Mouse (Mus musculus) large intestine, adult 2 months (tissue): ENCODE measurements around the gene Lyst. TPM values are rescaled to one million over a fixed set of nuclear protein-coding genes. Genes with fewer than 3 reads are reported as not detected.

Source experiments
- DNase-seq: peaks from one replicate; pipeline ENCODE4 v3.0.0-alpha.2; 2012; ENCODE audit warnings: low read depth, low spot score
- WGBS: fragments of 180-500 bp; shearing (Covaris S2); methylation state at CpG from one replicate; pipeline ENCODE4 v1.1.7; 2018; 5-methylcytosine and 5-hydroxymethylcytosine counted together
- polyA plus RNA-seq: library from polyadenylated mRNA; depleted of rRNA; stranded (reverse); fragments of >200 nt; gene quantifications from 2 replicates; pipeline ENCODE4 v1.2.3, GENCODE M21; 2012

Lyst gene
- polyA plus RNA-seq, 1 experiment, result 1.0 TPM

DNA sequence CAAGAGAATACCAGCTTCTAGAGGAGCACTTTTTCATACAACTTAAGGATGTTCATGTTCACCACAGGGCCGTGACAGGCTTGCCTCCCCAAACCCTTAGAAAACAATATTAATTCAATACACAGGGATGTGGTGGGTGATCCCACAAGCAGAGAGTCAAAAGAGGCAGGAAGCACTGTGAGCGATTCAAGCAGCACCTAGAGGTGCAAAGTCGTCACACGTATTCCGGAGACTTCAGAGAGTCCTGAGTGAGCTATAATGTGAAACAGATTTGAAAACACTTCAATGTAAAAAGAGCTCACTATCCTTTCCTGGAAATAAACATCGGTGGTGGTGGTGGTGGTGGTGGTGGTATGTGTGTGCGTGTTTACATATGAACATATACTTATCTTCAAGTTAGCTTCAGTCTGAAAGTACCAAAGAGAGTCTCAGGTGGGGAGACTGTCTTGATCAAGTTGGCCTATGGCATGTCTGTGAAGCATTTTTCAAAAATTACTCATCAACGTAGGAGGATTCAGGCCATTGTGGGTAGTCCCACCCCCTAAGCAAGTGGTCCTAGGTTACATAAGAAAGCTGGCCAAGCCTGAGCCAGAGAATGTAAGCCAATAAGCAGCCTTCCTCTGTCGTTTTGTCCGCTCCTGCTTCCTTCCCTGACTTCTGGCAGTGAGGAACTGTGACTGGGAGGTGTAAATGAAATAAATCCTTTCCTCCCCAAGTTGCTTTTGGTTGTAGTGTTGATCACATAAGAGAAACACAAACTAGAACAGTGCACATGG is 17.9 kb upstream of the Lyst start:
- WGBS, result 82% methylated on average over 10 of the region's 10 CpGs
- DNase-seq, result no peak

DNA sequence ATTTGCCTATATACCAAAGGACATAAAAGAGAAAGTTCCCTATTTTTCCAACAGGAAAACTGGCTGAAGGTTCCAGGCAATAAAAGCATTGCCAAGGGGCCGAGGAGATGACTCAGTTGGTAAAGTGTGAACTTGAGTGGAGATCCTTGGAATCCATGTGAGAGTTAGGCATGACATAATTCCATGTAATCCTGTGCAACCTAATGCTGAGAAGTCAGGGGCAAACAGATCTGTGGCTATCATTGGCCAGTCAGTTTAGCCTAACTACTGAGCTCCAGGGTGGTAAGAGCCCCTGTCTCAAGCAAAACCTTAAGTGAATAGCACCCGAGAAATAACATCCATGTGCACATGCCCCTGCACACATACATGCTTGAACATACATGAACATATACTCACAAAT is 17.3 kb upstream of the Lyst start:
- no peak for DNase-seq
- WGBS, result 59% methylated on average over 2 of the region's 2 CpGs

DNA sequence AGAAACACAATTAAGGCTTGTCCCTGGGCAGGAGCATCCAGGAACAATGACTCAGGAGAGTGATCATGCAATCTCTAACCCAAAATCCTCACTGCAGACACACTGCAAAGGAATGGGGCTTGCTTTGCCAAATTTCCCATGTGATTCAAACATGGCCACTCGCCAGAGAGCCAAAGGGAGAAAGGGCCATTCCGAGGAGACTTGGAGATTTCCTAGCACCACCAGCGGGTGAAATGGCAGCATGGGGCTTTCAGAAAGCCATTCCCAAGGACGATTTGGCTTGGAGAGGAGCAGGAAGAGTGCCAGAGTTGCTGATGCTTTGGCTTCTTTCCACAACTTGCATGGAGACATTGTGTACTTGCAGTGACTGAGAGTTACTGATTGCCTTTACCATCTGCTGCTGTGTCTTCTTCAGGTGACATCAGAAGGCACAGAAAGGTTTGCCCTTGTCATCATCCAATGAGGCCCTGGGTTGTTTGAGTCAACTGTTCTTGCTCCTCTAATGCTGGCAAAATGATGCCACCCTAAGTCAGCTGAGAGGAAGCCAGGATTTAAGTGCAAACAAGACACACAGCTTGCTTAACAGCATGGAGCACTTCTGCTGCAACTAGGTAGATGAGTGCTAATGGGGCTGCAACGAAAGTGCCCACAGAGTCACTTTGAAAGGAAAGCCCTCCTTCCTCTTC is 16.5 kb upstream of the Lyst start:
- 33% methylated on average over 5 of the region's 5 CpGs for WGBS
- no peak for DNase-seq

DNA sequence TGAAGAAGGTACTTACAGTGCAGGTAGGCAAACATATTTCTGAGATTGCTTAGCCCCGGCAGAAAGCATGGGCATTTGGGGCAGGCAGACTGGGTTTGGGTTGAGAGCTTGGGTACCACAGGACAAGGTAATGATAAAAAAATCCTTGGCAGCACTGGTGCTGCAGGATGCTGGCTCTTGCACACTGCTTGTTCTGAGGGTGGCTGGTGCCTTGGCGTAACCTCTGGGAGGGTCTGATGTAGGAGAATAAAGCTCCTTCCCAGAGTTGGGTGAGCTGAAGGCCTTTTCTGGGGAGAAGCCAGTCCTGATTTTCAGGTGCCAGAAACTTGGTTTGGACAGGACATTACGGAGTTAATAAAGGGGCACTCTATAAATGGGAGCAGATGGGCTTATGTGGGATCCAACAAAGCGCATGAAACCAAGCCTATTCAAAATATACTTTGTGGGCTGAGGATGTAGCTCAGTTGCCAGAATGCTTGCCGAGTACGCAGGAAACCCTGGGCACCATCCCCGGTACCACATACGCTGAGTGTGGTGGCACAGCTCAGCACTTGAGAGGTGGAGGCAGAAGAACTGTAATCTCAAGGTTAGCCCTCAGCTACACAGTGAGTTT is 15.8 kb upstream of the Lyst start:
- no peak for DNase-seq
- 87% methylated on average over 8 of the region's 8 CpGs for WGBS

DNA sequence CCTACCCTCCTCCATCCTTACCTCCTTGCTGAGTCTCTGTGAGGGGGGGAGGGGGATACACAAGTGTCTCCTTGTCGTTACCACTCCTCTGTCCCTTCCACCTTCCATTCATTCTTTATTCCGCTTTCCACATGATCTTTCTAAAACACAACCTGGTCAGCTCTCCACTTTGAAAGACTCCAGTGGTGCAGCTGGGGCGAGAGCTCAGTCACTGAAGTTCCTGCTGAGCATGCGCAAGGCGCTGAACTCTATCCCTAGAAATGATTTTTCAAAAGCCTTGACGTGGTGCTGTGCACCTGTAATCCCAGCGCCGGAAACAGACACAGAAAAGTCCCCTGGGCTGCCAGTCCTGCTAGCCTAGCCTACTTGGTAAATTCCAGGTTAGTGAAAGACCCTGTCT is 15.1 kb upstream of the Lyst start:
- WGBS, result 60% methylated on average over 8 of the region's 8 CpGs
- no peak for DNase-seq

DNA sequence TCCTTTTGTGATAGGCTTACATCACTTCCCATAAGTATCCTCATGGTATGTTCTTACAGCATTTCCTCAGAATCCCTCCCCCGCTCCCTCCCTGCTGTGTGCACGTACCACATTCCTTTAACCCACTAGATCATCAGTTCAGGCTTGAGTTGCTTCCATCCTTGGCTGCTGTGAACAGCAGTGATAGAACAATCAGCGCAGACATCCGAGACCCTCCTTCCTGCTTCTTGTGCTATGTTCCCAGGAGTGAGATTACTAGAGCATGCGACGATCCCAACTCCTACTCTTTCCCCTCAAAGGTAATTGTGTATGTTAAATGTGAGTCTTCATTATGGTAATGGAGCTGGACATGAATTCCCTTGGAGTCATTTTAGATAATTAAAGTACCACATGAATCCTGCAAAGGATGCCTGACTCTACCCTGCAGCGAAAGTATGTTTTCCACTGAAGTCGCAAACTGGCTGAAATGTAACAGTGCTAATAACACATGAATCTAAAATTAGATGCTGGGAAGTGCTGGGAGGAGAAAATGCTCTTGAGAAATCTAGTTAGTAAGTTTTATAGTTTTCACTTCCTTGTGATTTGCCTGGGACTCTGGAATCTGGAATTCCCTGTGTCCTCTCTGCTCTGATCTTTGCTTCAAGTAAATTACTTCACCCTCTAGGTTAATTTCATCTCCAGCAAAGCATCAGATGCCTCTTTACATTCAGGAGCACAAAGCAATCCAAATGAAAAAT is 13.6 kb upstream of the Lyst start:
- WGBS, result 66% methylated on average over 8 of the region's 8 CpGs
- DNase-seq, result no peak

DNA sequence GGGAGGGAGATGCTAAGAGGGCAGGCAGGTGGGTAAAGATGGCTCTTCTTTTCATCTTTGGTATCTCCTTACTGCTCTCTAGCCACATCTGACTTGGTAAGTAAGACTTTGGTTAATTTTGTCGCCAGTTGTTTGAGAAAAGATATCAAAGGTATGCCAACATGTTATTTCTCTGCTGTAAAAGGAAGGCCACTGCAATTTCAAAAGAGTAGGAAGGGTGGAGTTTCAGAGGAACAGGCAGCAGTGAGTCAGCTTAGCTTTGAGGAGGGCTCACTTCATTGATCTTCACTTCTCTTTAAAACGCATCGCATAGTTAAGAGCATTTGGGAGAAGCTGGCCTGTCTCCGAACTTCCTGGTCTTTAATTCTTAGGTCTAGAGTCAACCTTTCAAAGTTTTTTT is 8.2 kb upstream of the Lyst start:
- WGBS, result 67% methylated on average over 4 of the region's 4 CpGs
- no peak for DNase-seq

DNA sequence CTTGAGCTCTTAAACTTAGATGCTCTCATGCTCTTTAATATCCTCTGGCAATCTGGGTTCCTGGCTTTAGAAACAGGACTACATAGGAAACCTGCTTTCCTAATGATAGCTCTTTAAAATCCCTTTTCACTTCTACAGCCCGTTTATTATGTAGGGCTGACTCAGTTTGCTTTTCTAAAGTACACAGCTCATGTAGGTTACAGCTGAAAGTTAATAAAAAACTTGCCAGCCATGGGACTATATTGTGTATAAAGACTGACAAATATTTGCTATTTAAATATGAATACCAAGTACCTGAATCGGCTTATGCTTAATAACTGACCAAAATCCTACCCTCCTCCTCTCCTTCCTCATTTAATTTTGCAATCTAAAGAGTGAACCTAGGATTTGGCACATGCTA is 6.7 kb upstream of the Lyst start:
- DNase-seq, result no peak
- 14% methylated on average over 2 of the region's 2 CpGs for WGBS

DNA sequence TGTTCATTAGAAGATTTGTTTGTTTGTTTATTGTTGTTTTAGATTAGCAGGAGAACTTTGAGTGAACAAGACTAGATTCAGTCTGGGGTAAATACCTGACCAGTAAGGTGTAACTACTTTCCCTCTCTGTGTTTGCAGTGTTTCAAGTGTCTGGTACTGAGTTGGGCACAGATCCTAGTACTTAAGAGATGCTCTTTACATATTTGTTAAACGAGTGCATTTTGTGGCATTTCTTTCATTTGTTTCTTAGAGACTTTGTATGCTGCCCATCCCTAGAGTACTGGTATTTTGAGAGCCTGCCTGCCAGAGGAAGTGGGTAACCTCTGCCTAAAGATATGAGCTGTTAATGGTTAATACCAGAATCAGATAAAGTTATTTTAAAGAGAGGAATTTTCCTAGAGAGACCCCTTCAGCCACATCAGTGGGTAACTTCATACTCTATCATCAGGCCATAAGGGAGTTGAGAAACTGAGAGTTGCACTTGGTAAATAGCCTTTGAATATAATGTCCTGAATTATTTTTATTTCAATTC is 2.5 kb upstream of the Lyst start:
- 47% methylated on average over 1 of the region's 1 CpGs for WGBS
- no peak for DNase-seq

DNA sequence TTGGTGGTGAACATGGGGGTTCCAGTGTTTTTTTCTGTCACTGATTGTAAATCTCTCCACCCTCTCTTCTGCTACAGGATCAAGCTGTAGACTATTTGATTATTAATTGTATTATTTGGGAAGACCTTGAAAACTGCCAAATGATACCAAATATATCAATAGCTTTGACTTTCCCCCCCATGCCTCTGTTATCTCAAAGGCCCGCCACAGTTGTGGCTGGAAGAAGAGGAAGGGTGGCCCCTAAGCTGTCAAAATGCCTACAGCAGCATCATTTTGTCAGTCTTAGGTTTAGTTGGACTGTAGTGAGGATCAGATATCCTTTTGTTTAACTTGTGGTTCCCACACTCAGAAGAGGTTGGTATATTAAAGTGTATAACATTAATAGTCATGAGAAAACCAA is 1.7 kb upstream of the Lyst start:
- 93% methylated on average over 1 of the region's 1 CpGs for WGBS
- DNase-seq, result no peak

DNA sequence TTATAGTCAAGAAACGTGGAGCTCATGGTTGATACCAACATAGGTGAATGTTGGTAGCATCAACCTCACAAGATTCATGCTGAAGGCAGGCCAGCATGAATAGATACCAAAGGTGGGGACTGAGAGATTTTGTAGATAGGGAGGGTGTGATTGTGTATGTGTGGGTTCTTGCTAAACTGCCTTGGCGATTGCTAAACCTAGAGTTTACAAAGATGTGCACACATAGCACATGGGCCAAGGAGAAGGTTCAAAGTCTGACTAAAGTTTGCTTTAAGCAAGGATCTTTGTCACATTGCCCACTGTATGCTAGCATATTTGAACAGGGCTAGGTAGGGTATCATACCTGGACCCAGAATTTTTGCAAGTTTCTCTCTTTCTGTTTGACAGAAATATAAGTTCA is 1.2 kb upstream of the Lyst start:
- 65% methylated on average over 2 of the region's 2 CpGs for WGBS
- no peak for DNase-seq

DNA sequence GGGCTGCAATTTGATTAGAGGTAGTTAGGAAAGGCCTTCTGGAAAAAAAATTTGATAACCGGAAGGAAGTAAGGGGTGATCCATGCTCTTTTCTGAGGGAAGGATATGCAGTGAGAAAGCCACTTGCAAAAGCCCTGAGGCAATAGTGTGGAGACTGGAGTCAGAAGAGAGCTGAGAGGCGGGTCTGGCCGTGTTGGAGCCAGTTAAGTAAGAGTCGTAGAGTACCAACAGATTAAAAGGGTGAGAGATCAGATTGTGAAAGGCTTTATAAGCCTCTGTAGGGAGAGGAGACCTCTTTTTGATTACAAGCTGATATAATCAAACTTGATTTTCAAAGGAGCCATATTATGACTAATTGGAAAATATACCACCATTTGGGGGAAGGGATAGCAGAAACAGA is 1.7 kb downstream of the Lyst start:
- DNase-seq, result no peak
- WGBS, result 75% methylated on average over 4 of the region's 4 CpGs

DNA sequence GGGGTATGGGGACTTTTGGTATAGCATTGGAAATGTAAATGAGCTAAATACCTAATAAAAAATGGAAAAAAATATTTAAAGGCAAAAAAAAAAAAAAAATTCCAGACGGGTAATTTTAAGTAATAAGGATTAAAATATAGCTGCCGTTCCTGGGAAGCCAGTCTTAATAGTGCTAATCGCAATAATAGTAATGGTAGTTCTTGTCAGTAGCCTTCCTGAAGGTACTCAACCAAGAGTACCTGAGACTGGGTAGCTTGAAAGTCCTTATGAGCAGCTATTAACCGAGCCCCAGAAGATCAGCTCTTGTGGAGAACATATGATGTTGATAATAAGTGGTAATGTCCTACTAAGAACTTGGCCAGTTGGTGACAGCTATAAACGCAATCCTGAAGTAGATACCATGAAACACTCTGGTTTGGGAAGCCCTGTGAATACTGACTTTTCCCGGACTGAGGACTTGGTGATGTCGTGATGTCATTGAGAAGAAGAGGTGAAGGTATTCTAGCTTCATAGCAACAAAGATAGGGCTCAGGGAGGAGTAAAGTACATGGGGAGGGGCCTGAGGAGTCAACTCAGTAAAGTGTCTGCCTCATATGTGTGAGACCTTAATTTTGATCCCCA is 6.3 kb downstream of the Lyst start:
- WGBS, result 93% methylated on average over 7 of the region's 7 CpGs

DNA sequence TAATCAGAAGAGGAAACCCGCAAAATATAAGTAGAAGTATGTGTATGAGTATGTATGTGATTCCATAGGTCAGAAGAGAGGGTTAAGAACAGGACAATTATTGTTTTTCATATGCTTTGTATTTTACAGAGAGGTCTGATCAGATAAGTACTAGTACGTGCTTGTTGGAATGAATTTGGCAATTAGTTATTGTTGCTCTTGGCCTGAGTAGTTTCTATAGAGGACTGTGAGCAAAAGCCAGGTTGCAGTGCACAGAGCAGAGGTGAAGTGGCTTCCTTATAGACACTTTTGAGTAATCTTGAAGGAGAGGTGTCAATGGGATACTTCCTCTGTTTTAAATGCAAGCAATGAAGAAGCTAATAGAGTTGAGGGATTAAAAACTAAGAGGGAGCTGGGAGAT is 7.7 kb downstream of the Lyst start:
- DNase-seq, result no peak
- 67% methylated on average over 2 of the region's 2 CpGs for WGBS

More for the DNA sequence above, 6.3 kb downstream of the Lyst start:
- no peak for DNase-seq

DNA sequence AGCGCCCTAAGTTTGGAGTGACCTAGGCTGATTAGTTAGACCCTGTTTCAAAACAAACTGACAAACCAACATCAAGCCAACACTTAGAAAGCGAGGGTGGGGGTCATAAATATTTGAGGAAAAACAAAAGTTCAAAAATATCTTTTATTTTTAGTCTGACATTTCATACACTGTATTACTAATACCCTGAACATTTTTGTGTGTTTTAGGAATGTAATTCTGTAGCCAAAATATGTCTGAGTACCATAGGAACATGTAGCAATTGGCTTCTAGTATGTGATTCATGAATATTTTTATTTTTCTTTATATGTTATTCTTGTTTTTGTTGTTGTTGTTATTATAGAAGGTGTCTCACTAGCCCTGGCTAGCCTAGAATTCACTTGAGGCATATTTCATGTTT is 11.2 kb downstream of the Lyst start:
- DNase-seq, result no peak
- 90% methylated on average over 2 of the region's 2 CpGs for WGBS

DNA sequence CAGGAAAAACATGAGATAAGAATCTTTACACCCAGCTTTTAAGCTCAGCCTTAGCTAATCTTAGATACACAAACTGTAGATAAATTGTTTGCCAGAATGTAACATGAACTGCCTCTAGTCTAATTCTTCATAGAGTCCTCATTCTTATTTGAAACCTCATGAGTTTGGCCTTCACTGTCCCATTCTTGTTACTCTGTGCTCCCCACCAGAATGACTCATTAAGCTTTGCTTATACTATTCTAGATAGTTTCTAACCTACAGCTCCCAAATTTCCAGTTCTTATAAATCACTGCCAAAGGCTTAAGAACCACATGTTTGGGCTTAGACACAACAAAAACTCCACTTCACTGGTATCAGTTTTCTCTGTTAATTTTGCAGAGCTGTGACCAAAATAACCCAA is 16.0 kb downstream of the Lyst start:
- no peak for DNase-seq

DNA sequence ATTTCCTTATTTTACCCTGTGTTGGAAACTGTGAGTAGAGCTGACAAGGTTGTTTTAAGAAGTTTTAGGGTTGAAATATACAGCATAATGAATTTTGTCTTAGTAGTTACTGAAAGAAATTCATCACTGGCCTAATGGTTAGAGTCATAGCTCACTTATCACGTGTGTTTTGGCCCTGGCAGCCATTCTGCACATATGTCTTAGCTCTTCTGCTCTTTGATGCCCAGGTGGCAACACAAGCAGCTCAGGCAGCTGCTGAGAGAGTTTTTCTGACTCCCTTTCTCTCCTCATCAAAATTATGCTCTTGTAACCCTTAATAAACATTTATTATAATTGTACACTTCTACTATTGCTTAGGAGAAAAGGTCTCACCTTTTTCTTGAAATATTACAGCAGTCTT is 18.1 kb downstream of the Lyst start:
- 54% methylated on average over 1 of the region's 1 CpGs for WGBS
- DNase-seq, result no peak

DNA sequence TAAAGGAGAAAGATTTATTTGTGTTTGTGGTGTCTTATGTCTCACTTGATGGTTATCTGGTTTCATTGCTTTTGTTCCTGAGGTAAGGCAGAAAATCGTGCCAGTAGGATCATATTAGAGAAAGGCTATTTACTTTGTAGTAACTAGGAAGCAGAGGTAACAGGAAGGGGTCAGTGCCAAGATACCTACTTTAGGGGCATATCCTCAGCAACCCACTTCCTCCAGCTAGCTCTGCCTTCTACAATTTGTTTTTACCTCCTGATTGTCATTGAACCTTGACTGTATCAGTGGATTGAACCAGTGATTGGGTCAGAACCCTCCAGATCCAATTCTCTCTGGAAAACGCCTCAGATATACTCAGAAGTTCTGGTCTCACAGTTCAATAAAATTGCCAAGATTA is 19.5 kb downstream of the Lyst start:
- no peak for DNase-seq
- 51% methylated on average over 2 of the region's 2 CpGs for WGBS

DNA sequence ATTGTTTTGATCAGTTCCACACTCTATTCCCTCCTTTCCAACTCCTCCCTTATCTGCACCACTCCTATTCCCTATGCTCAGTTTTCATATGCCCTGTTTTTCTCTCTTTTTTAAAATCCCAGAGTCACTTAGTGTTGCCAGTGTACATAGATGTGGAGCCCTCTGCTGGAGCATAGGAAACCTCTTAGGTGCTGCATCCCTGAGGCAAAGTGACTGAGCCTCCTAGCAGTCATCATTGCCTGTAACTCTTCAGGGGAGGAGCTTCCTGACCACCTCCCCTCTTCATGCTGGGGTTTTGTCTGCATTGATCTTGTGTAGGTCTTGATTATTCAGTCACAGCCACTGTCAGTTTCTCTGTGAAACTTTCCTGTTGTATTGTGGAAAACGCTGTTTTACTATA is 22.7 kb downstream of the Lyst start:
- no peak for DNase-seq
- 96% methylated on average over 1 of the region's 1 CpGs for WGBS

DNA sequence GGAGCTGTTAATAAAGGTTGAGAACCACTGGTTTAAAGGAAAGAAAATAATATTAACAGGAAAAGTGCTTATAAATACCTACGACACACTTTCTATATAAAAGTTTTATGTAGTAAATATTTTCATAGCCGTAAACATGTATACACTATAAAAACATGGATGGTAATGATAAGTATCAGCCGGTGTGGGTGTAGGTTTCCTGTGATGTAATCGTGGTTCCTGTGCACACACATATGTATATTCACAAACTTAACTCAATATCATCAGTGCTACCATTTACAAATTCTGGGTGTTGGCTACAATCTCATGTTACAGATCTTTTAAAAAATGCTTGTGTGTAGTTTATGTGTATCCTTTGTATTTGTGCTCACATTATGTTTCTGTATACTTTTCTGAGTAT is 24.0 kb downstream of the Lyst start:
- 84% methylated on average over 4 of the region's 4 CpGs for WGBS
- DNase-seq, result no peak
